Mouse (Mus musculus) embryonic fibroblast, embryonic 13.5 days (primary cell): ENCODE results near the gene Rpl32. TPM values are rescaled to one million over a fixed set of nuclear protein-coding genes. Genes with fewer than 3 reads are reported as not detected.

Experiments
- H3K27ac ChIP-seq: 2 replicates; pipeline ENCODE4 v1.5.1; 2012; ENCODE audit warnings: low read length, control low read depth, inconsistent platforms; ENCODE audit not compliant: insufficient read depth
- H3K4me1 ChIP-seq: 2 replicates; pipeline ENCODE4 v1.6.1; 2011; ENCODE audit warnings: low read length; ENCODE audit not compliant: control insufficient read depth, insufficient read depth
- H3K4me3 ChIP-seq: 2 replicates; pipeline ENCODE4 v1.5.1; 2011; ENCODE audit warnings: mild to moderate bottlenecking, control low read depth, low read length; ENCODE audit not compliant: insufficient read depth
- CTCF ChIP-seq: IDR thresholded peaks from 2 replicates; pipeline ENCODE4 v1.5.1; 2011; ENCODE audit warnings: mild to moderate bottlenecking, control low read depth, low read length, moderate library complexity, borderline replicate concordance; ENCODE audit not compliant: insufficient read depth
- POLR2A ChIP-seq: IDR thresholded peaks from 2 replicates; pipeline ENCODE4 v1.6.1; 2011; ENCODE audit warnings: low read depth, mild to moderate bottlenecking, control low read depth, low read length, moderate library complexity
- polyA plus RNA-seq: library from polyadenylated mRNA; stranded (reverse); fragments of >200 nt; gene quantifications from 2 replicates; pipeline ENCODE4 v1.2.4, GENCODE M21; 2011; ENCODE audit warnings: low read depth; ENCODE audit not compliant: missing spikeins, insufficient read length

Gene Rpl32
- polyA plus RNA-seq = 2,350 and 2,369 TPM in 2 replicates

- H3K27ac ChIP-seq = peak within 1 kb of the TSS; percentile 62
- peak within 1 kb of the TSS; percentile 93 for H3K4me3 ChIP-seq
- TF ChIP-seq CTCF (no peak), POLR2A (peak; percentile 91)
Observed at GRCm38 (mm10) chr6:115808488-115809231, at the start of gene Rpl32. Gene Rpl32, minus strand, starts transcription at chr6:115808747.

GRCm38 (mm10) chr6:115856361-115856745 lies 47.8 kb upstream of the Rpl32 start:
- Histone ChIP-seq H3K4me1 (no peaks in the 10 kb centered on the region), H3K27ac (no peak overlapping the region), H3K4me3 (no peak overlapping the region)
- TF ChIP-seq CTCF (no peak), POLR2A (no peak)

More at GRCm38 (mm10) chr6:115808488-115809231, at the start of gene Rpl32:
- 0 out of 2 replicates have a peak, but pooled peaks cover 3% of the 10 kb centered on the region for H3K4me1 ChIP-seq

GRCm38 (mm10) chr6:115855733-115856360 lies 47.3 kb upstream of the Rpl32 start:
- Histone ChIP-seq H3K4me3 (no peak overlapping the region), H3K27ac (no peak overlapping the region), H3K4me1 (no peaks in the 10 kb centered on the region)
- no peak for TF ChIP-seq POLR2A
- TF ChIP-seq CTCF = no peak

- Histone ChIP-seq H3K4me3 (no peak overlapping the region), H3K27ac (no peak overlapping the region), H3K4me1 (no peaks in the 10 kb centered on the region)
- no peak for TF ChIP-seq POLR2A
Observed at GRCm38 (mm10) chr6:115854432-115854831, 45.9 kb upstream of the Rpl32 start.

GRCm38 (mm10) chr6:115853985-115854384 lies 45.4 kb upstream of the Rpl32 start:
- peak overlapping the region; percentile 9 for H3K27ac ChIP-seq

GRCm38 (mm10) chr6:115853091-115853813 lies 44.7 kb upstream of the Rpl32 start, which contains the start of the genes Mbd4 and Ift122:
Gene Mbd4, minus strand, starts transcription at chr6:115853371.
Gene Ift122, plus strand, starts transcription at chr6:115853470.
- 0 out of 2 replicates have a peak, but pooled peaks have one; percentile 28 for TF ChIP-seq CTCF
- TF ChIP-seq POLR2A = peak; percentile 57
- Histone ChIP-seq H3K27ac (peak within 1 kb of the TSS; percentile 50), H3K4me1 (no peaks in the 10 kb centered on the region), H3K4me3 (peak within 1 kb of the TSS; percentile 69)

More at GRCm38 (mm10) chr6:115853985-115854384, 45.4 kb upstream of the Rpl32 start:
- Histone ChIP-seq H3K4me3 (peak overlapping the region; percentile 48), H3K4me1 (no peaks in the 10 kb centered on the region)
- TF ChIP-seq CTCF (no peak), POLR2A (no peak)

- Histone ChIP-seq H3K4me1 (no peaks in the 10 kb centered on the region), H3K27ac (peak overlapping the region; percentile 50), H3K4me3 (peak overlapping the region; percentile 69)
- TF ChIP-seq CTCF = no peak
- TF ChIP-seq POLR2A = no peak
Observed at GRCm38 (mm10) chr6:115852446-115853090, 44.0 kb upstream of the Rpl32 start.

GRCm38 (mm10) chr6:115848598-115849304 lies 40.2 kb upstream of the Rpl32 start:
- TF ChIP-seq POLR2A (no peak), CTCF (no peak)
- H3K4me3 ChIP-seq = no peak overlapping the region
- no peaks in the 10 kb centered on the region for H3K4me1 ChIP-seq
- no peak overlapping the region for H3K27ac ChIP-seq
